Mouse (Mus musculus): ENCODE data around the gene Gm16867. TPM values are rescaled to one million over a fixed set of nuclear protein-coding genes. Genes with fewer than 3 reads are reported as not detected.
"Not testable (repeated sequence)": the region's sequence is repeated elsewhere in the genome, so short reads cannot be mapped to it uniquely, and the experiment has no call there.

Gene Gm16867
- total RNA-seq (2014; fragmentation: Nextera tagmentation) (5.6 and 10.2 TPM in 2 replicates), total RNA-seq (2017) (5.9 and 7.8 TPM in 2 replicates)

GRCm38 (mm10) chr14:69503174-69503573, at the start of gene Gm16867:
Gene Gm16867 (minus strand): TSS chr14:69503362.
- peak; percentile 63 for ATAC-seq (replicated peaks; ENCODE audit: poor library complexity, severe bottlenecking)

DNA sequence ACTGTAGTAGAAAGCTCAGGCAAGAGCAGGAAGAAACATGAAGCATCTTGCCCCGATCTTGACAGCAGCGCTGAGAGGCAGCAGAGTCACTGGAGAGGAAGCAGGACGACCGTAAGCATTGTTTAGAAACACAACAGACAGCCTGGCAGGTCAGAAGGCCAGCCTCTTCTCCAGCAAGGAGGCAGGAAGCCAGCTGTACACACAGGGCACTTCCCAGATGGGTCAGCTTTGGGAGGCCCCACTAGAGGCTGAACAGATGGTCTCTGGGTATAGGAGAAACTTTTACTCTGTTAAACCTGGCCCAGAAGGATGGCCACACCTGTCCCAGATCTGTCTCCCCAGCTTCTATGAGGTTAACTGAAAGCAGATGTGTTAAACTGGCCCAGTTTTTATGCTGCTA, 44.1 kb upstream of the Gm16867 start:
- peak; percentile 31 for ATAC-seq (replicated peaks; ENCODE audit: poor library complexity, severe bottlenecking)

DNA sequence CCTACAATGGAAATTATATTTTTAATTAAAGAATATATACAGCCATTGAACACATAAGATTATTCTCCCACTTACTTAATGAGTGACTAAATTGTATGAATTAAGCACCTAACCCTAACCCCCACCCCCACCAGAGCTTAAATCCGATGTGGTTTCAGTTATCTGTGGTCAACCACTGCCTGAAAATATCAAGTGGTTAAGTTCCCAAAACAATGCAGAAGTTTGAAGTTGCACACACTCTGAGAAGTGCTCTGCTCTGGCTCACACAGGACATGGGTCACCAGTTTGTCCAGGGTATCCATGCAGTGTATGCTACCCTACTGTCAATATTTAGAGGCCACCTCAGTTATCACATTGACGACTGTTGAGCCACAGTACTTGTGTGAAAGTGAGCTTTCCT, 41.9 kb upstream of the Gm16867 start:
- peak; percentile 70 for ATAC-seq (replicated peaks; ENCODE audit: poor library complexity, severe bottlenecking)

GRCm38 (mm10) chr14:69544033-69544432, 40.9 kb upstream of the Gm16867 start:
- ATAC-seq (replicated peaks; ENCODE audit: poor library complexity, severe bottlenecking) = peak; percentile 44

DNA sequence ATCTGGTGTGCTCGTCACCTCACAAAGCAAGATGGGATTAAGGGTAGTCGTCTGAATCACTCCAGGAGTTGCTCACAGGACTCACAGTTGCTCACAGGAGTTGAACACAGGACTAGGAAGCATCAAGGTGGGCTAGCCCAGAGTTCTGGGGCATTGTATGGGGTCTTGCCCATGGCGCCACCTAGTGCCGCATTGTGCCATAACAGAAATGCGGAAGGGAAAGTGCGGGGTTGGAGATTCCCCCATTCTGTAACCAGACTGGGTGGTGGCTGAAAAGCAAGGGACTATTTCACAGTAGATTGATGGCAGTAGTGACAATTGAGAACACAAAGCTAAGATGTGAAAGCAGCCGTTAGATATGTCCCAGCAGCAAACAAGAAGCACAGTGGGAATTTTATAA, 39.5 kb upstream of the Gm16867 start:
- ATAC-seq (replicated peaks; ENCODE audit: poor library complexity, severe bottlenecking) = peak; percentile 69

DNA sequence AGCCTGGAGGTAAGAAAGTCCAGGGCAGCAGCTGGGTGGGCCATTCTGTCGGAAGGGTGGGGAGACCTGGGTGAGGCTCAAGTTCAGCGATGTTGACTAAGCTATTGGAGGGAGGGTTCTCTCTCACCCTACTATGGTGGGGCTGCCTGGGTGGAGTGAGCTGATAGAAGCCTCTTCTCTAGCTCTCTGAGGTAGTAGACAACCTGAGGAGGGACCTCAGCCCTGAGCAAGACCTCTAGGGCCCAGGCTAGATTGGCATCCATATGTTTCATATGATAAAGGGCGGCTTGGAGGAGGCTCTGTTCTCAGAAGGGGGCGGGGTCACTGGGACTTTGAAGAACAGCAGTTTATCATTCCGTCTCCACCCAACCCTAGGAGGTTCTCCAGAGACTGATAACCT, 37.0 kb upstream of the Gm16867 start:
- ATAC-seq (replicated peaks; ENCODE audit: poor library complexity, severe bottlenecking) = not testable (repeated sequence)

DNA sequence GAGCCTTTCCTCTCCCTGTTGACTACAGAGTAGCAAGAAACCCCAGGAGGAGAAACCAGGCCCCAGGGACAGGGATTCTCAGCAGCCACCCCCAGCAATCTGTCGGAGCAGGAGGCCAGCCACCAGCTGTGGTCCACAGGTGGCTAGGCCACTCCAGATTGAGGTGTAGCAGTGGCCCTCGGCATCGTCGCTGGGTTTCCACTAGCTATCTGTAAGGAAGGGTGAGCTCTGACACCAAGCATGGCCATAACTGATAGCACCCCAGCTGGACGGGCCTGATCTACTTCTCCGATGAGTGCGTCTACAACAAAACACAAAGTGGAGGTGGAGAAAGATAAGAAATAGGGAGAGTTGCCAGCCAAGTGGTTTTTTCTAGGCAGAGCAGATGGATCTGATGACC, 33.4 kb upstream of the Gm16867 start:
- ATAC-seq (replicated peaks; ENCODE audit: poor library complexity, severe bottlenecking) = not testable (repeated sequence)

DNA sequence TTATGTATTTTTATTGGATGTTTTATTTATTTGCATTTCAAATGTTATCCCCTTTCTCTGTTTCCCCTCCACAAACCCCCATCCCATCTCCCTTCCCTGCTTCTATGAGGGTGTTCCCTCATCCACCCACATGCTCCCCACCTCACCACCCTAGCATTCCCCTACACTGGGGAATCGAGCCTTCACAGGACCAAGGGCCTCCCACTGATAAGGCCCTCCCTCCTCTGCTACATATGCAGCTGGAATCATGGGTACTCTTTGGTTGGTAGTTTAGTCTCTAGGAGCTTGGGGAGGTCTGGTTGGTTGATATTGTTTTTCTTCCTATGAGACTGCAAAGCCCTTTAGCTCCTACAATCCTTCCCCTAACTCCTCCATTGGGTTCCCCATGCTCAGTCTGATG, 23.0 kb upstream of the Gm16867 start:
- ATAC-seq (replicated peaks; ENCODE audit: poor library complexity, severe bottlenecking) = not testable (repeated sequence)

DNA sequence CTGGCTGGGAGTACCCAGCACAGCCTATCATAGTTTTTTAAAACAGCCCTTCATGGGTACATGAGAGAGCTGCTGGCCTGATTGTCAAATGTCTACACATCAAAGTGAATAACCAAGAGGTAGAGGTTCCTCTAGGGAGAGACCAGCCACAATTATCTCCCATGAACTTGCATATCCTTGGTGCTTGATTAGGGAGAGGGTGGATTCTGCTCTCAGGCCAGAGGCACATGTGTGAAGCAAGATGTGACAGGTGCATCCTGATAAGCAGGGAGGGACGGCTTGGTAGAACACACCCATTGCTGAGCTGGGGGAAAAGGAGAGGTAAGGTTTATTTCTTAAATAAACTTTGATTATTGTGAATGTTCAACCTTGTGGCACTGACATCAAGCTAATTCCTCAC, 19.8 kb upstream of the Gm16867 start:
- not testable (repeated sequence) for ATAC-seq (replicated peaks; ENCODE audit: poor library complexity, severe bottlenecking)

GRCm38 (mm10) chr14:69520810-69521209, 17.6 kb upstream of the Gm16867 start:
- ATAC-seq (replicated peaks; ENCODE audit: poor library complexity, severe bottlenecking) = not testable (repeated sequence)

GRCm38 (mm10) chr14:69512449-69512848, 9.3 kb upstream of the Gm16867 start, which contains the start of gene Gm27179:
Gene Gm27179 (minus strand): TSS chr14:69512549.
- not testable (repeated sequence) for ATAC-seq (replicated peaks; ENCODE audit: poor library complexity, severe bottlenecking)

- peak; percentile 28 for ATAC-seq (replicated peaks; ENCODE audit: poor library complexity, severe bottlenecking)
These were observed 3.8 kb upstream of the Gm16867 start for GRCm38 (mm10) chr14:69507000-69507399.

DNA sequence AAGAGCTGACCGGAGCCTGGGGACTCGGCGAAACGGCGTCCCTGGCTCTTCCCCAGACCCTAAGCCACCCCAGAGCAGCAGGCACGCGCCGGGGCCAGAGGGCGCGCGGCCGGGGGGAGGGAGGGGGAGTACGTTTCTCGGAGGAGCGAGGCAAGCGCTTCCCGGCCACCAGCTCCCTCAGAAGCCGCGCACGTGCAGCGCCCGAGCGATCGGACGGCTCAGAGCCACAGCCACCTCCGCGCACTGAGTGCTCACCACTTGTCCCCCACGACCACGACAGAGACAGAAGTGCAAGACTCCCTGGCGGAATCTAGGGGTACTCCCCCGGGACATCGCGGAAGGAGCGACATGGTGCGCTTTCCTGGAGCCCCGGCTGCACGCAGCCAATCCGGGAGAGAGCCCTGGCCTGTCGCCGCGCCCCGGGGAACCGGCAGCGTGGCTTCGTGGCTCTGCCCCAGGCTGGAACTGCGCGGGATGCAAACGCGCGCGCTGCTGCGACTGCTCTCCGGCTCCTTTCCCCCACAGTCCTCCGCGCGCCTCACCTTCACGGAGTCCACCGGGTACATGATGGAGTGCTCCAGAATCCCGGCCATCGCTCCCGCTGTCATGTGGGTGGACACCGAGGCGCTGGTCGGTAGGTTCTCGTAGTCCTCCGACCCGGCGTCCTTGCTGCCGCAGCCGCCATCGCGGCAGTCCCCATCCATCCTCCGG, 567 bp downstream of the Gm16867 start:
- peak; percentile 18 for ATAC-seq (replicated peaks; ENCODE audit: poor library complexity, severe bottlenecking)

- ATAC-seq (replicated peaks; ENCODE audit: poor library complexity, severe bottlenecking) = not testable (repeated sequence)
These were observed 6.9 kb downstream of the Gm16867 start for GRCm38 (mm10) chr14:69496259-69496658.

DNA sequence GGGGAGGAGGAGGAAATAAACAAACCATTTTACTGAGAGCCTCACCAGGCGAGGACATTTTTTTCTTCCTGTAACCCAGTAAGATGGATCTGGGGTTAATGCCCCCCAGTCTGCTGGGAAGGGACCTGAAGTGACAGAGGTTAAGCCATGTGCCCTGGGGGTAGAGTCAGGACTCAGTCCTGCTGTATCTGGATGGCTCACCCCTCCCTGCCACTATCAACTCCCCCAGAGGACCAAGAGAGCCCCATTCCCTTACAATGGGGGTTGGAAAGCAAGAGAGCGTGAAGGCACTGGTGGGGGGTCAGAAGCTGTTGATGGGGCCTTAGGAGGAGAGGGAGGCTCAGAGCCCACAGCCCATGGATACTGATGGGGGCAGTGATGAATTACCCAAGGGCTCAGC, 8.2 kb downstream of the Gm16867 start:
- ATAC-seq (replicated peaks; ENCODE audit: poor library complexity, severe bottlenecking) = not testable (repeated sequence)

DNA sequence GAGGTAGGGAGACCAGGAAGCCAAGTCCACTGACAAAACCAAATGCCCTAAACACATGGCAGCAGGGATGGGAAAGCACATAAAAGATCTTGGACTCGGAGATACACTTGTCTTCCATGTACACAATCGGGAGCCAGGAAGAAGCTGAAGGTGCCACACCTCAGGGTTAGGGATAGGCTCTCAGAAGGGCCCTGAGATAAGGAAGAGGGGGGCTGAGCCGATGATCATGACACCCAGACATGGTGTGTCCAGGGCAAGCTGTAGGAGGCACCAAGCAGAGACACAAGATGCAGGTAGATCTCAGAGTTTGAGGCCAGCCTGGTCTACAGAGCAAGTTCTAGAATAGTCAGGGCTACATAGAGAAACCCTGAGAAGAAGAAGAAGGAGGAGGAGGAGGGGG, 8.6 kb downstream of the Gm16867 start:
- ATAC-seq (replicated peaks; ENCODE audit: poor library complexity, severe bottlenecking) = not testable (repeated sequence)

- not testable (repeated sequence) for ATAC-seq (replicated peaks; ENCODE audit: poor library complexity, severe bottlenecking)
These were observed 15.2 kb downstream of the Gm16867 start for GRCm38 (mm10) chr14:69488001-69488400.

DNA sequence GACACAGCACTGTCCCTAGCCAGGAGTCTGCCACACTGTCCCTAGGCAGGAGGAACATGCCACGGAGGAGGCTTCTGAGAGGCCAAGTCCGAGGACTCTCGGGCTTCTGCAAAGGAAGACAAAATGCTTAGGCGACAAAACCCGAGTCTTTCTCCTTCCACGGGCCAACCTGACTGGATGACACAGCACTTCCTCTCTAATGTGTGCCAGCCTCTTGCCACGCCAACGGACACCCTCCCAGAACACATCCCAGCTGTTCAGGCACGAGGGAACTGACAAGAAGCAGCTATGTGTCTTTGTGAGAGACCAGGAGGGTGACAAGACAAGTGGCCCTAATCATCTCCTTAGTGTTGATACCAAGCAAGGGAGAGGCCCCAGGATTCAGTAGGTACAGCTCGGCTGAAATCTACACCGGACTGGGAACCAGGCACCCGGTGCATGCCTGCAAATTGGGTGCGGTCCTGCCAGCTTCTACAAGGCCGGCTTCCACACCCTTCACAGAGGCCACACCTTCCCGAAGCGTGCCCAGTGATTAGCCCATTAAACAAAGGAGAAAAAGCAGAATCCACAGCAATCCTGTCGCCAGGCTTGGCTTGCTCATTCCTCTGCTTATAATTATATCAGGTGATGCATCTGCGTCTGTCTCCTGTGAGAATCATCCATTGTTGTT, 17.6 kb downstream of the Gm16867 start:
- ATAC-seq (replicated peaks; ENCODE audit: poor library complexity, severe bottlenecking) = peak; percentile 90

GRCm38 (mm10) chr14:69473941-69474646, 29.1 kb downstream of the Gm16867 start:
- not testable (repeated sequence) for ATAC-seq (replicated peaks; ENCODE audit: poor library complexity, severe bottlenecking)

DNA sequence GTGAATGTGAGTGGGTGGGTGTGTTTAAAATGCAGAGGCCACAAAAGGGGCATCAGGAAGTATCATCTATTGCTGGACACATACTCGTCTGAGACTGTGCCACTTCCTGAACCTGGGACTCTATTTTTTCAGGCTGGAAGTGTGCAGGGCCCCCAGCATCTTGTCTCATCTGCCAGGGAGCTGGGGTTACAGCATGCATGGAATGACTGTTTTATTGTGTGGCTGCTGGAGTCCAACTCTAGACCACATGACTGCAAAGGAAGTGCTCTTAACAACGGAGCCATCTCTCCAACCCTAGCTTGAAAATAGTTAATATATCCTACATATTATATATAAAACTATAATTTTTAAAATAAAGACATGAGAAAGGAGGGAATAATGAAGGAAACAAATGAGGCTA, 29.8 kb downstream of the Gm16867 start:
- not testable (repeated sequence) for ATAC-seq (replicated peaks; ENCODE audit: poor library complexity, severe bottlenecking)

DNA sequence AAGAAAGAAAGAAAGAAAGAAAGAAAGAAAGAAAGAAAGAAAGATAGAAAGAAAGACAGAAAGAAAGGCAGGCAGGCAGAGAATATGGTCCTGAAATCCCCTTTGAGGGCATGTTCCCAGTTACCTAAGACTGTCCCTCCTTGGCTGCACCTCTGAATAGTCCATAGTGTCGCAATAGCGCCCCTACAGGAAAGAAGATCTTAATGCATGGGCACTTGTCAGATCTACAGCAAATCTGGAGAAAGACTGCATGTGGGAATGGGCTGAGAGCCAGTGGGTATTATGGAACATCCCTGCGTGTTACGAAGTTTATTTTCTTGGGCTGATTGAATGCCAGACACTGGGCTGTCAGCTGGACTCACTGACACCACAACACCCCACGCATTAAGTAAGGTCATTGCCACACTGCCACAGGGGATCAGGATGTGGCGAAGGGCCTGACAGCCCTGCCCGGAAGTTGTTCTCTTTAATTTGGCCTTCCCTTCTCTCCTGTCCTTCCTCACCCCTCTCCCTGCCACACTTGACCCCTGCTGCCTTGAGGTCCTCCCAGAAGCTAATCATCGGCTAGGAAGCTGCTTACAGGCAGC, 32.9 kb downstream of the Gm16867 start:
- peak; percentile 82 for ATAC-seq (replicated peaks; ENCODE audit: poor library complexity, severe bottlenecking)
